In genomic region chr14:22578224-22578623, GRCm38 (mm10) we compare ENCODE assay signal across 8 mouse cellular contexts.
DNase-seq lines count a peak whose midpoint lies in the region; ATAC-seq lines count a peak whose summit lies in the region.

No protein-coding gene starts in this region.

- no peaks in the 10 kb centered on the region for H3K27me3 ChIP-seq in hindbrain, embryonic 11.5 days (ENCODE audit: control insufficient read depth, insufficient read depth, low read length)

- ATAC-seq in frontal cortex, adult (ENCODE audit: low TSS enrichment), result peak; percentile 91
- ATAC-seq in hindbrain, embryonic 11.5 days (ENCODE audit: low FRiP score), result no peak

- H3K4me3 ChIP-seq in hindbrain, embryonic 11.5 days (ENCODE audit: low read depth, low read length), result no peak overlapping the region

- H3K27ac ChIP-seq in hindbrain, embryonic 11.5 days (ENCODE audit: low read depth, low read length), result no peak overlapping the region

- peak; percentile 25 for DNase-seq in MEL-GATA-1-ER (ENCODE audit: extremely low read depth, low read depth)
- DNase-seq in cerebellum, adult 11-12 months, result peak; percentile 52
- peak; percentile 91 for DNase-seq in hindbrain, embryonic 11.5 days (ENCODE audit: low spot score)
- peak; percentile 71 for DNase-seq in layer of hippocampus, adult 9-11 months
- peak; percentile 84 for DNase-seq in lung, postnatal 25 days (ENCODE audit: low spot score)
- peak; percentile 79 for DNase-seq in retina, postnatal 1 day
- peak; percentile 81 for DNase-seq in thymus, postnatal 4 days

- peaks cover 15% of the 10 kb centered on the region for H3K4me1 ChIP-seq in hindbrain, embryonic 11.5 days (replicated peaks; ENCODE audit: control insufficient read depth, insufficient read depth, low read length)

- no peak overlapping the region for H3K4me2 ChIP-seq in hindbrain, embryonic 11.5 days (replicated peaks; ENCODE audit: low read depth, low read length)

- no peak overlapping the region for H3K9ac ChIP-seq in hindbrain, embryonic 11.5 days (ENCODE audit: low read depth, low read length)

- no peaks in the 10 kb centered on the region for H3K36me3 ChIP-seq in hindbrain, embryonic 11.5 days (ENCODE audit: control insufficient read depth, insufficient read depth, low read length)

- WGBS in hindbrain, embryonic 11.5 days, result 19% methylated on average over 6 of the region's 6 CpGs

- no peaks in the 10 kb centered on the region for H3K9me3 ChIP-seq in hindbrain, embryonic 11.5 days (ENCODE audit: control insufficient read depth, low read length)

Comparison
In these comparisons a context has a peak if more than half of its experiments do, and no peak if none do; other contexts are left out.
1. DNase-seq: peak in every context shown above with its lines; median percentile 91 in hindbrain, embryonic 11.5 days; 84 in lung, postnatal 25 days; 81 in thymus, postnatal 4 days; 79 in retina, postnatal 1 day; 71 in layer of hippocampus, adult 9-11 months; 52 in cerebellum, adult 11-12 months; 25 in MEL-GATA-1-ER.